Mouse (Mus musculus) left cerebral cortex, postnatal 14 days (tissue): Measurements from ENCODE around the gene St8sia1. TPM values are rescaled to one million over a fixed set of nuclear protein-coding genes. Genes with fewer than 3 reads are reported as not detected.

Experiments used
- DNase-seq, 2 experiments: peaks; one replicate each; pipeline ENCODE4 v3.0.0; 2021 to 2022; ENCODE audit warnings: low spot score in 2 of 2, mixed read lengths in 1 of 2
- intact Hi-C: fragments of 180-260 bp; cut with DNase I; formaldehyde crosslinking; loops from one replicate; pipeline ENCODE4 v1.15.1; 2025
- total RNA-seq, 2 experiments: library from RNA; stranded (reverse); gene quantifications; 2 replicates each; pipeline ENCODE4 v1.2.3; 2021

The St8sia1 gene
- total RNA-seq, 2 experiments from 2014 or later = 22.1 to 24.0 TPM

DNA sequence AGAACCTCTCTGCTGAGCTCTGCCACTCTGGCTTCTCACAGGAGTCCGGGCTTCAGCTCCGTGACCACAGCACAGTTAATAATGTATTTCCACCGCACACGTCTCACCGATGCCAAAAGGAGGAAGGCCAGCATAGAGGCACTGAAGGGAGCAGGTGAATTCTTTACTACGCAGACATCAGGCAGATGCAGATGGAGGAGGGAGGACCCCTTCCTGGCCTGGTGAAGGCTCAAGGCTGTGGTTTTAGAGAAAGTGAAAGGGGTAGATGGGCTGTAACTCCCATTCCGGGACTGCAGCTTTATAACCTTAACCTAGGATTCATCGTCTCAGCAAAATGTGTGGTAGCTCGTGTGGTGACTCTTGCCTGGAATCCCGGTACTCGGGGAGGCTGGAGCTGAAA lies 13.9 kb downstream of the St8sia1 start:
- no peak for DNase-seq
- intact Hi-C loops = no loop called here

DNA sequence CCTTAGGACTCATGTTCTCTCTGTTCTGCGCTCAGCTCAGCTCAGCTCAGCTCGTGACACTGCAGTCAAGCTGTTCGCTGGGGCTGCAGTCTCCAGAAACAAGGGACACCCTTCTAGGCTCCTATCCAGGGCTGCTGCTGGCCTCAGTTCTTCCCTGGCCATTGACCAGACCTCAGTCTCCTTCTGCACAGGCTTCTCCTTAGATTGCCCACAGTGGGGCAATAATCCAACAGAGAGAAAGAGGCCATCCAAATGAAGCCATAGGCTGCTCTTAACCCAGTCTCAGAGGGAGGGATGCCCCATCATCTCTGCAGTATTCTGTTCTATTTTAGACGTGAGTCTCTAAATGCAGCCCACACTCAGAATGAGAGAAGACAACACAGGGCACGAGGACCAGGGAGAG lies 15.3 kb downstream of the St8sia1 start:
- DNase-seq = peak; percentile 52 to 81
- intact Hi-C loops = no loop called here

DNA sequence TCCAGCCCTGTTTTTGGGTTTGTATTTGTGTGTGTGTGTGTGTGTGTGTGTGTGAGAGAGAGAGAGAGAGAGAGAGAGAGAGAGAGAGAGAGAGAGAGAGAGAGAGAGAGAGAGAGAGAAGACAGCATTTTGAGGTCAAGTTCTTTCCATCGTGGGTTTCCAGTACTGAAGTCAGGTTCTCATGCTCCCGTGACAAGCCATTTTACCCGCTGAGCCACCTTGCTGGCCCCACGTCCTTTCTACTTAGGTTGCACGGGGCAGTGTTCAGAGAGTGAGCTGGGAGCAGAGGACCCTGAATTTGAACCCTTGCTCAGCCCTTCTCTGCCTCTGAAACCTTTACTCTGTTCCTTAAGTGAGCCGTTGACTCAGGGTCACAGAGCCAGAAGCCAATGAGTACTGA lies 17.2 kb downstream of the St8sia1 start:
- DNase-seq = no peak
- intact Hi-C loops = no loop called here

DNA sequence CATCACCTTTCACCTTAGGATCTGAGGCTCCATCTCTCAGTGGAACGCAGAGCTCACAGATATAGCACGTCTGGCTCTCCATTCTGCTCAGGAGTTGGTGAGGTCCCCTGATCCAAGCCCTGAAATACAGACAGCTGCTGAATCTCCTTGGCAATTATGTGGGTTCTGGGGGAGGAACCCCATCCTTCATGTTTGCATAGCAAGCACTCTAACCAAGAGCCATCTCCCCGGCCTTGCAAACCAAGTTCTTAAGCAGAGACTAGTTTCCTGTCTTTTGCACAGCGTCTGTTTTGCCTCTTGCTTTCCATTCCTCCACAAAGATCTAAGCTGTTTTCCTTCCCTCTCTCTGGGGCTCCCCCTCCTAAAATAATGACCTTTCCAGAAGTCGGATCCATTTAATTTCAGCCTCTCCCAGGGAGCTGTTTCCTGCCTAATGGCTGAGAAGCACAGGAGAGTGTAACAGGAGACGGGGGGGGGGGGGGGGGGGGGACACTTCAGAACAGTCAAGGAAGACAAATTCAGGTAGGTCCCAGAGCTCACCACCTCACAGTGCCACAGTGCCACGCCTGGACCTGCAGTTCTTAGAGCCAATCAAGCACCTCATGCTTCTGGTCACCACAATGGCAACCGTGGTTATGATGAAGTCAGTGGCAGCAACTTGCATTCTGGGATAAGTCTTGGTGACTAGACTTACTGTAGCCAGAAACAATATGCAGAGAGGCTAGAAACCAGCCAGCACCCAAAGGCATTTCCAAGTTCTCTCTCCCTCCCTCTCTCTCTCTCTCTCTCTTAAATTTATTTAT lies 18.0 kb downstream of the St8sia1 start:
- intact Hi-C loops = no loop called here
- DNase-seq = no peak

DNA sequence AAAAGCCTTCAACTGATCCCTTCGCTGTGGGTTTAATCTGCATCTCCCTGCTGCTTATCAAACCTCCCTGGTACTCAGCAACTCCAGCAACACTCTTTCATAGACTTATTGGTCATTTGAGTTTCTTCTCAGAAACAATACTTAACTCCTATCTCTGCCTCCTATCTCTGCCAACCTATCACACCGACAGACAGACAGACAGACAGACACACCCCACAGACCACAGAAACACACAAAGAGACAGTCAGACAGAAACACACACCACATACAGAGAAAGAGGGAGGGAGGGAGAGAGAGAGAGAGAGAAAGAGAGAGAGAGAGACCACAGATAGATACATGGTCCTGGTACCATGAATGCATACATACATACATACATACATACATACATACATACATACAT lies 18.8 kb downstream of the St8sia1 start:
- intact Hi-C loops = no loop called here
- DNase-seq = no peak

DNA sequence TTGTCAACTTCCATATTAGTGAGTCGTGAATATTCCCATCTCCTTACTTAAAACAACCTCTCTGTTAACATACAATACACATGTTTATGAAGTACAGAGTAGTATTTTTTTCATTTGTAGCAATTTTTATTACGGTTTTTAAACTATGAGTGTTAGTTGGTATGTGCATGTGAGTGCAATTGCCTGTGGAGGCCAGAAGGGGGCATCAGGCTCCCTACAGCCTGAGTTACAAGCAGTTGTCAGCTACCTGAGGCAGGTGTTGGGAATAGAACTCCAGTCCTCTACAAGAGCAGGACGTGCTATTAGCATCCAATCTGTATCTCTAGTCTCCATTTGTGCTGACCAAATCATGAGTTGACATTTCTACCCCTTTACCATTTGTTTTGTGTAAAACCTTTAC lies 19.8 kb downstream of the St8sia1 start:
- intact Hi-C loops = no loop called here
- no peak for DNase-seq

DNA sequence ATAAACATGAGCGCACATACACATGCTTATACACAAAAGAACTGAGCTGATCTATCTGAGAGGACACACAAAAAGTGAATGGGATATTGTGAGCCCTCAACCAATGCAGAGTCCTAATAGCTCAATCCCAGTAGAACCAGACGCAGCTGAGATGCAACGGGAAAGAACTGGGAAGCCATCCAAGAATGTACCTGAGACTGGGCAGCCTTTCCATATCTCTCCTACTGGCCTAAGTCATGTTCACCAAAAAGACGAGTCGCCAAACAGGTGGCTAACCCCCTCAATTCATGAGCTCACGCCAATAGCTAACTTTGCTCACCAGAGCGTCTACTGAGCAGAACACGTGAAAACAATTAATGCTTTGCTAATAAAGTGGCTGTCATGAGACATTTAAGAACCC lies 20.8 kb downstream of the St8sia1 start:
- intact Hi-C loops = no loop called here
- DNase-seq = no peak

DNA sequence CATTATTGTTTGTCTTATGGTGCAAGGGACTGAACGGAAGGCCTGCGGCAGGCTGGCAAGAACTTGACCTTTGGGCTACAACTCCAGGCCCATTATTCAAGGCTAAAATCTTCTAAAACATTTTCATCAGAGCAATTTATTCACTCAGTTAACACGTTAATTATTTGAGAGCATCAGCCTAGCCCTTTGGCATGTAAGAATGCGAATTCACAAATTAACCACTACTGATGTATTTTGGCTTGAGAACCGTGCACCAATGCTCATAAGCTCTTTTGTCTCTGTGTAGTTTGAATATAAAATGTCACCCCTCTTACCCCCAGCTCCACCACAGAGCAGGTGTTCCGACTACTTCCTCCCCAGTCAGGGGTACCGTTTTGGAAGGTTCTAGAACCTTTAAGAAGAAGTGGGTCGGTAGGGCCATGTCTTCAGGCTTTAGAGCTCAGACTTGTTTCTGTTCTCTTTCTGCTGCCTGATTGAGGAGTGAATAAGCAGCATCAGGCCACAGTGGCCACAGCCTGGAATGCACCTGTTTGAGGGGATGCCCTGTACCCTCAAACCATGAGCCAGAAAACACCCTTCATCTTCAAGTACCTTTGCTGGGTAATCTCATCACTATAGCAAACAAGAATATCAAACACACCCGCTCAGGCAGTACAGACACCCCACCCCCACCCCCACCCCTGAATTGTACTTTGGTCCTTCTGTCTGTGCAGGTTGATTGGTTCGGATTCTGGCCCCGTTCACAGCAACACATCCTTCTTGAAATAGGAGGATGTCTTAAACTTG lies 22.5 kb downstream of the St8sia1 start:
- no peak for DNase-seq
- intact Hi-C loops = no loop called here

DNA sequence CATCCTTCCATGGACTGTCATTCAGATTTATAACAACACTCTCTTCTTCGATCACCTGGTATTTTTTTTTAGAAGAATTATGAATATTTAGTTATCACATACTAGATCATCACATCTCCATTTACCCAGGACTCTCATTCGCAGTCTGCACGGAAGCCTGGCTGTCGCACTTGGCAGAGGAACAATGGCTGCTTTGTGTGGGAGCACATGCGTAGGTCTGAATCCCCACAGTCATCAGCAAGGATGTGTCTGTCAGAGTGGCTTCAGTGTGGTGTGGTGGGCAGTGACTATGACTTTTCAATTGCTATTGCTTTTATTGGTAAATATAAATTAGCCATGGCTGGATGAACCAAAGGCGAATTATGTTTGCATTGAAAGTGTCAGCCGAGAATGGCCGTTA lies 23.2 kb downstream of the St8sia1 start:
- DNase-seq = peak; percentile 43 to 48
- intact Hi-C loops = no loop called here

DNA sequence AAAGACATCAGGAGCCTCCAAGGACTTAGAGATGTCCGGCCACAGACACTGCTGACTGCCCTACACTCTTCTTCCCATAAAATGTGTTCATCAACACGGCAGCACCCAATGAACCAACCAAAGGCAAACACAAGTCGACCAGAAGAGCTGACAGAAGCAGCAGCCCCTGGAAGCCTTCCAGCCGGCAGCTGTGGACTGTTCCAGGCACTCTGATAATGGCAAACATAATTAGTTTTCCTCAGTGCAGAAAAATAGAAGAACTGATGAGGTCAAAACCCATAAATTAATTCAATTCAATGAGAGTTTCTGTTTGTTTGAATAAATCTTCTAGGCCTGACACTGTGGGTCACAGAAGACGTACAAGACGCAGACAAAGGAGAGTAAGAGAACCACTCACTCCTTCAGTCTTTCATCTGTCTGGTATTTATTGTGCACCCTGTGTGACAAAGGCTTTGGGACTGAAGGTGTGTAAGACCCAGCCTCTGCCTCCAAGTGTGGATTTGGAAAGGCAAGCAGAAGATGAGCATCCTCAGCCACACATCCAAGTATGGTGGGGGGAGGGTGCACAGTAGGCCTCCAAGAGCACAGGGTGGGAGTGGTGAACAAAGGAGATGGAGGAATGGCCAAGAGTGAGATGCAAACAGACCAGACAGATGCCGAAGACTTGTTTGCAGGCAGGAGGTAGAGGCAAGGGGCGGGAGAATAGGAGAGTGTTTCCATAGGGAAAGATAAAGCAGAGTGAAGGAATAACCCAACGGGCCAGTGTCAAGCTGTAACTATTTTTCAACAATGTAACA lies 25.5 kb downstream of the St8sia1 start:
- intact Hi-C loops = no loop called here

DNA sequence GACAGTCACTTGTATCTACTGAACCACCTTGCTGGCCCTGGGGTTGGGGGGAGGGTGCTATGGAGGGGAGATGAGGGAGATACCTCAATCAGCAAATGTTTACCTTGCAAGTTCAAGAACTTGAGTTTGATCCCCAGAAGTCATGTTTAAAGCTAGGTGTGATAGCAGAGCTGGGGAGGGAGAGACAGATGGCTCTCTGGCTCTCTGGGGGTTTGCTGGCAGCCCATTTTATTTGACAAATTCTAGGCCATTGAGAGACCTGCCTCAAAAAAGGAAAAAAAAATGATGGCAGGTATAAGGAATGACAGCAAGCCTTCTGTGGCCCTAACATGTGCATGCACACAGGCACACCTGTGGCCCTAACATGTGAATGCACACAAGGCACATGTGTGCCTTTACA lies 26.2 kb downstream of the St8sia1 start:
- DNase-seq = no peak

More for the DNA sequence above, 25.5 kb downstream of the St8sia1 start:
- DNase-seq = no peak

DNA sequence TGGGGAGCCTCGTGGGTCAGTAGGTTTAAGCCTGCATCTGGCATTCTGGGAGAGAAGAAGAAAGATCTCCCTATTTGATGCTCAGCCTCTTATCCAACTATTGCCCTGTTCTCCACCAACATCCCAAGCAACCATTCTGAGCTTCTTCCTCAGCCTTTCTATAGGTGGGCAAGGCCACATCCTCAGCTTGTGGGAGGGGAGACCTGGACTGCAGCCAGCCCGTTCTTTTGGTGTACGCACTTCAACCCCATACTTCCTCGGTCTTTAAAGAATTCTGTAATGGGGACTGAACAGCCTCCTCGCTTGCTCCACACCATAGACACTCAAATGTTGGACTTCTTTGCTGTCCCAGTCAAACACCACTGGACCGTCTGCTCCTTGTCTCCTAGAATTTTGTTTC lies 31.7 kb downstream of the St8sia1 start:
- no peak for DNase-seq
- intact Hi-C loops = no loop called here

More for the DNA sequence above, 26.2 kb downstream of the St8sia1 start:
- intact Hi-C loops = no loop called here

DNA sequence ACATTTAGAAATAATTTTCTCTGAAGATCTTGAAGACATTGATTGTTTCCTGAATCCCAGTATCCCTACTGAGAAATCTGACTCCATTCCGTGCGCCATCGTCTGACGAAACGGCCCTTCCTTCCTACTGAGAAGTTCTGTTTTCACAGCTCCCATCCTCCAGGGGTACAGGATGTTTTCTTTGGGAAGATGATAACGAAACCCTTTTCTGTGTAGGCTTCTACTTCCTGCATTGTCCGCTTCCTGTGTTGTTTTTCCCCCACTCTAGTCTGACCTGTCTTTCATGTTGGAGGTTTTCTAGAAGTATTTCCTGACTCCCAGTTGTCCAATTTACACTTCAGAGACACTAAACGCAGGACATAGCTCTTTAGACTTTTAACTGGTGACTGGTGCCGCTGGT lies 32.1 kb downstream of the St8sia1 start:
- intact Hi-C loops = no loop called here
- no peak for DNase-seq

DNA sequence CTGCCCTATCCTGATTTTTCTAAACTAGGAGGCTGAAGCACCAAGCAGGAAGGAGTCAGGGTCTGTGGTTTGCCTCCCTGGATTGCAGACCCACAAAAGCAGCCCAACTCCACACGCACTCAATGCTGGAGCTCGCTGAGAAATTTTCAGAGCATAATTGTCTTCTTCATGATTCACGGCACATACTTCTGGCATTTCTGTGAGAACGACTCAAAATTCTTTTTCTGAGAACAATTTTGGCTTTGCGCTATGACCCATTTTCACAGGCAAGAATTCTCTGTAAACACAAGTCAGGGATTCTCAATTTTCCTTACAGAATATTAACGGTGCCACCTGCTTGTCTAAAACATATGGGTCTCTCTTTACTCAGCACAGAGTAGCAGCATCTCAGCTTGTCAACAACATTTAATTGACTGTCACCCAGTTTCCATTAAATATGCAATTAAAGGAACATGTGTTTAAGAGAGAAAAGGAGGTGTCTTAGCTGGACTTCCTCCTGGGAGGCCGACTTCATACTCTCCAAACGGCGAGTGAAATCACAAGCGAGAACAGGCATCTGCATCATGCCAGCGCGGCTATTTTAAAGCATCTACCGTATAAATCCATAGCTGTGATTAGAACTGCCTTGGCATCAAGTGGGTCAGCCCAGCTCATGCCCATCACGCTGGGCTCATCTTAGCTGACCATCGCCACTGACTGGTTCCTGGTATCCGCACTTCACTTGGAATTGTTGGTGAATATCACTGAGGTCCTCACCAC lies 35.5 kb downstream of the St8sia1 start:
- DNase-seq = peak in 1 of 2 experiments; percentile 22
- intact Hi-C loops = no loop called here

DNA sequence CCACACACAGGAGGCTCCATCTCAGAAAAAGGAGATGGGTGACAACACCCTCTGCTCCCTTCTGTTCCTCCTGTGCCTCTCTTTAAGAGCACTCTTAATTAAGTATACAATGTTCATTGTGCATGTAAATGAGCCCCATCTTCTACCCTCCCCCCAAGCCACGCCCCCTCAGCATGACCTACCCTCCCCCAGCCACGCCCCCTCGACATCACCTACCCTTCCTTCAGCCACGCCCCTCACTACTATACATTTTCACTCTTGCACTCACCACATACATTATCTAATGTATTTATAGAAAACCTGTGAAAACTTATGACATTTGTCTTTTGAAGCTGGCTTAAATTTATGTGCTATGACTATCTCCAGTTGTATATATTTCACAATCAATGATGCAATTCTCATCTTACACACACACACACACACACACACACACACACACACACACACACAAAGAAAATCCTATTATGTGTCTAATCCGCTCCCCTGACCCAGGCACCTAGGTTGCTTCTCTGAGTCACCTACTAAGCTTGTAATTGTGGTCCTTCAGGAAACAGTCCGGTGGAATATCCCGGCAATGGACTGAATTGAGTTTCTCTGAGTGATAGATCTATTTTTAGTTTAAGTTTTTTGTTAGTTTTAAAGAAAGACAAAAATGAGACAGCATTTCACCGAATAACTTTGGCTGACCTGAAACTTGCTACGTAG lies 37.2 kb downstream of the St8sia1 start:
- intact Hi-C loops = no loop called here
- DNase-seq = no peak

DNA sequence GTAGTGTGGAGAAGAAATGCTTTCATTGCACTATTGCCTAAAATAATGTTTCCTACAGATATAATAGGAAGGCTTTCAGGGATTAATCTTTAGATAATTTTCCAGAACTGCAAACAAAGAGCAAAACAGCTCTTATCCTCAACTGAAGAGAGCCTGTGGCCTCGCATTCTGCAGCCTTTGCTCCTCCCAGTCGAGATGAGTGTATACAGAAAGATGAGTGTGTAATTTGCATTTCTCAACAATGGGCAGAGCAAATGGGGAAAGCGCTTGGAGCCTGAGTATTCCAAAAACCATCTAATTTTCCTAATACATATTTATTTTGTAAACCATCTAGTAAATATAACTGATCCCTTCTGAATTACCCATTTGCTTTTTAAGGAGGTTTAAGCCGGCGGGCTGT lies 38.3 kb downstream of the St8sia1 start:
- intact Hi-C loops = no loop called here

DNA sequence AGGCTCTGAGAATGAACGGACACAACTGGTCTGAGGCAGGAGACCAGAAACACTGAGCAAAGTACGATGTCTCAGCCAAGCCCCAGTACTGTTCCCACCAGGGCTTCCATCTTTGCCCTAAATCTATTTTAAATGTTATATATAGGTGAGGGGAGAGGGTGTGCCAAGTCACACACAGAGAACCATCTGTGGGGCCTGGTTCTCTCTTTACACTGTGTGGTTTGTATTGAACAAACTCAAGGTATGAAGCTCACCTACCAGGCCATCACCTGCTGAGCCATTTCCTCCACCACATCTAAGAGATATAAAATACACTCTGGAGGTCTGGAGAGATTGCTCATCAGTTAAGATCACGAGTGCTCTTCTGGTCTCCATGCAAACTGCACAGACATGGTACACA lies 38.9 kb downstream of the St8sia1 start:
- DNase-seq = no peak
- intact Hi-C loops = no loop called here

More for the DNA sequence above, 38.3 kb downstream of the St8sia1 start:
- no peak for DNase-seq

DNA sequence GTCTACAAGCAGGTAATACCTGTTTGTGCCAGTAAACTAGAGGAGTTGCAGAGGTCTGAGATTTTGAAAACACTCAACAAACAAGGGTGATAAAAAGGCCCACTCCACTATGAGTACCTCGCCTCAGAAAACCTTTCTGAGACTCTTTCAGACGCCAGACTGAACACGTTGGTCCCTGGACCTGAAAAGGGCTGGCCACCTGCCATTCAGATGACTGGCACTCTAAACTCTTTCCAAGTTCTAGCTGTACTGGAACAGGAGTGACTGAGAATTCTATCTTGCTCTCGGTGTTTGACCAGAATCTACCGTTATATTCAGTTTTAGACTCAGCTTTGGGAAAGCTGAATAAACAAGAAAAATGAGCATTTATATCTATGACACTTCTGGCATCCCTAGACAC lies 43.4 kb downstream of the St8sia1 start:
- DNase-seq = peak in 1 of 2 experiments; percentile 26
- intact Hi-C loops = no loop called here

DNA sequence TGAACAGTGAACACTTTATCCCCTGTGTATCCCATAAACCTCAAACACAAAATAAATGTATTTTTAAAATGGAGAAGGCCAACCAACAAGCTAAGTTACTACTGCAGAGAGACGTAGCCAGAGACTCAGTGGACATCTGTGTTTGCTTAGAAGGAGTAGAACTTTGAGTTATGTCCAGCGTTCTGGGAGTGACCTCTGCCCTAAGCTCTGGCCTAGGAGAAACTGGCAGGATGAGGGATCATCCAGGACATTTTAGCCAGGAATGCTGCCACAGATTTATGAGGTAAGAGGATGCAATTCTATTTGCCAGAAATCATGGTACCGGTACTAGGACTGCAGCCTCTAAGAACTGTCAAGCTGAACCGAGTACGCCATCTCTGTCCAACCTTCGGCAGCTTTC lies 45.6 kb downstream of the St8sia1 start:
- no peak for DNase-seq
- intact Hi-C loops = no loop called here
